Mouse (Mus musculus) thymus, postnatal 14 days (tissue): ENCODE results near the gene Nup54.

ENCODE experiments used
- DNase-seq: peaks from one replicate; pipeline ENCODE4 v3.0.0; 2021

Nup54 gene

DNA sequence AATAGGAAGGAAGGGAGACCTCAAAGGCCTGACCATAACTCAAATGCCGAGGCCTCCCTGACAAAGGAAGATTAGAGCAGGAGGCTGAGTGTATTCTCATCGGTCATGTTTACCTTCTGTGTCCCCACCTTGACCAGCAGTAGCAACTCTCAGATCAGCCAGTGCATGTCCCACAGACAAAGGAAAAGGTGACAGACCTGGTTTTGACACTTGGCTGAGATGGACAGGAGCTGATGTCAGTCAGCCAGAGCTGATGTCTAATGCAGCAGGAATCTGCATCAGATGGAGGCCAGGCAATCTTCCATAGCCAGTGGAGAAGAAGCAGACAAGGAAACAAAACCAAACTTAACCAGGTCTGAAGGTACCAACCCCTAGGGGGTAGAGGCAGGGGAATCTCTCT is 62.4 kb downstream of the Nup54 start:
- DNase-seq: no peak

DNA sequence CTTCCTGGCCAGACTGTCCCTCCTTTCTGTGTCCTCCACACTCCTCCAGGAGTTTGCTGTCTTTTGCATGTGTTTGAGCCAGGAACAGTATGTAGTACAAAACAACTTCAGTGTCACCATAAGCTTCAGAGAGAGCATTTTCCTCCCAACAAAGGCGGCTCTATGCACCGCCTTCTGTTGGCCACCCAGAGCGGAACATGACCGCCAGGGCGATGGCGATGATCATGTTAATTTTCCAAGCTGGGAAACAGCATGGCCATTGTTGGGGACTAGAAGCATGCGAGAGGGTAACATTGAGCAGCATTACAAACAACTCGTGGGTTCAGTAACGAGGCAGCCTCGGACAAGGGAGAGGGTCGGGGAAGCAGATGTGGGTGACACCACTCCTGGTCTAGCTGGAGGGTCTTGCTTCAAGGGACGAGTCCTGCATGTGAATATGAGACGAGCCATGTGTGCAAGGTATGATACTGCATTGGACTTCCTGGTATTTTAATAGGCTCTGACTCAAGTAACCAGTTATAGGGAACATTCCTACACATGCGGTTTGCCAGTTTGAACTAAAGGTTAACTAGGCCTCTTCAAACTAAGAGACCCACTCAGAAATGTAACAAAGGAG is 63.5 kb downstream of the Nup54 start:
- no peak for DNase-seq

DNA sequence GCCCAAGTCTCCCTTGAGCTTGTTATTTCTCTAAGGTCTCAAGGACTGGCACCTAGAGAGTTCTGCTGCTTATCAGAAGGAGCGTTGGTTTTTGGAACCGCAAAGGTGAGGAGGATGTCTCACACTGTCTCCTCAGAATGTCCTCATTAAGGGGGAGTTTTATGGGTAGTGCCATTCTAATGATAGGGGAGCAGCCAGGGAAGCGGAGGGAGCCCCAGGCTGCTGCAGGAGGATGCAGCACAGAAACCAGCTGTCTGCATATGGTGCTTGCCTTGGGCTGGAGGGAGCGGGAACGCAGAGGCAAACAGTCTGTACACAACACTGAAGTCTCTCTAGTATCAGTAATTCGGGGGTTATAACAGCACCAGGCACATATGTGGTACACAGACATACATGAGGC is 64.1 kb downstream of the Nup54 start:
- no peak for DNase-seq

DNA sequence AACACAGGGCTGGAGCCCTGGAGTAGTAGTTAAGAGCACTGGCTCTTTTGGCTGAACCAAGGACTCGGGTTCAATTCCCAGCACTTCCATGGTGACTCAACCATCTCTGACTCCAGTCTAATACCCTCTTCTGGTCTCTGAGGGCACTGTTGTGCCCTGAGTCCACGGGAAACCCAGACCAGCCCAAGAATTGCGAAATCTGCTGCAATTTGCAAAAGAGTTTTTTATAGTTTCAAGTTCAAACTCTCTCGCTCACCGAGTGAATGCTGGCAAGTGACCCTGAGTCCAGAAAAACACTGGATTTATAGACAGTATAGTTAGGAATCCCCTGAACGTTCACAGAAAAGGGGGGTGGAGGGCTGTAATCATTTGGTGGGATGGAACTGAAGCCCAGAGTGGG is 64.6 kb downstream of the Nup54 start:
- no peak for DNase-seq

DNA sequence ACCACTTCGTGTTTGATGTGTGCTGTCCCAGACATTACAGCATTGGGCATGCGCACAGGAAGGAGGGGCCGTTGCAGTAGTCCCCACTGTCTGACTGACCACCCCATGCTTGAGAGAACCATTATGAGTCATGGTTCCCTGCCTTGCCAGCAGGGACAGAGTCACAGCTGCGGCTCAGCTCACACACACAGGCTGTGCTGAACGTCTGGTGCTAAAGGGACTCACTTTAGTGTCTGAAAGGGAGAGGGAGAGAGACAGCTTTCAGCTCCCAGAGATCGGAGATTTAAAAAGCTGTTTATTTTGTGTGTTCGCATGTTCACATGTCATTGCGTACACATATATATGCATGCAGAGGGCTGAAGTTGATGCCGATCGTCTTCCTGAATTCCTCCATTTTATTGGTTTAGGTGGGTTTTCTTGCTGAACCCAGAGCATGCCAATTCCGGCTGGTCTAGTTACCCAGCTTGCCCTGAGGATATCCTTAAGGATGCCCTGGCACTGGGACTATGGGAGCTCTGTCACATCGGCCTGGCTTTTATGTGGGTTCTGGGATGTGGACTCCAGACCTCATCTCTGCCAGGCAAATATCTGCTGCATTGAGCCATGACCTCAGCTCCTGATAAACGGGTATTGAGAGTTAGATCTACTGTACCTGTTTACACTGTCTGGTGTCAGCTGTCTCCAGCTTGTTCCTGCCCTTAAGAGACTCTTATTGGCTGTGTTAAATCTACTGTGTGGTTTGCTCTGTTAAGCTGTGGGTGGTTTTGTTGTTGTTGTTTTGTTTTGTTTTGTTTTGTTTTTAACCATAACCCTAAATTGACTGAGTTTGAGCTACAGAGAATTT is 65.6 kb downstream of the Nup54 start:
- no peak for DNase-seq

DNA sequence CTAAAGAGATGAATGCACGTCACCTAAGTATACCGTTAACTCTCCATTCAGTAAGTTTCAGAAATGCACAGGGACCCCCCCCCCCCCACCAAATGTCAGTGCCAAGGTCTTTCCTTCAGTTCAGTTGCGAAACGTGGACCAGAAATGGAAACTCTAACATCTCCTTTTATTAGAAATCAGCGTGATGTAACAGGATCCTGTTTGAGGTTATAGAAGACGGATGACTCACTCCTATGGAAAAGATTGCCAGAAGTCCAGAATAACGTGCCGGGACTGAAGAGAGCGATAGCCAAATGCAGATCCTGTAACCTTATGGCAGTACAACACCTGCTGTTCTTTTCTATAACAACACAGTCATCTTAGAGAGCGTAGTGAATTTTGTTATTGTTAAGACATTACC is 66.6 kb downstream of the Nup54 start:
- DNase-seq: no peak

DNA sequence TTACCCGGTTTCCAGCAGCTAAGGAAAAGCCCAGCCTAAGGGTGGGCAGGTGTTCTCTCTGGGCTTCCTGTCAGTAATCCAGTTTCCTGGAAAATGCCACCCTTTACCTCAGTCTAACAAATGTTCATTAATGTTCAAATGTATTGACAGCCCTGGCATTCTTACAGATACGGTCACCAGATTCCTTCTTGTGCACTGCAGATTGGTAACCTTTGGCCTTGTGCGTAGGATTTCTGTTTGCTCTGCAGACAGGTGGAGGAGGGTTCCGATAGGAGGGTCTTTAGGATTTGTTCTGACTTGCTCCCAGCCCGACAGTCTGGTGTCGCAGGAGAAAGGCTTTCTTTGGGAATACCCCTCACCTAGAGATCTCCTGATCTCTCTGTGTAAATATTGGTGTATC is 68.5 kb downstream of the Nup54 start:
- no peak for DNase-seq
